In the genomic region with DNA sequence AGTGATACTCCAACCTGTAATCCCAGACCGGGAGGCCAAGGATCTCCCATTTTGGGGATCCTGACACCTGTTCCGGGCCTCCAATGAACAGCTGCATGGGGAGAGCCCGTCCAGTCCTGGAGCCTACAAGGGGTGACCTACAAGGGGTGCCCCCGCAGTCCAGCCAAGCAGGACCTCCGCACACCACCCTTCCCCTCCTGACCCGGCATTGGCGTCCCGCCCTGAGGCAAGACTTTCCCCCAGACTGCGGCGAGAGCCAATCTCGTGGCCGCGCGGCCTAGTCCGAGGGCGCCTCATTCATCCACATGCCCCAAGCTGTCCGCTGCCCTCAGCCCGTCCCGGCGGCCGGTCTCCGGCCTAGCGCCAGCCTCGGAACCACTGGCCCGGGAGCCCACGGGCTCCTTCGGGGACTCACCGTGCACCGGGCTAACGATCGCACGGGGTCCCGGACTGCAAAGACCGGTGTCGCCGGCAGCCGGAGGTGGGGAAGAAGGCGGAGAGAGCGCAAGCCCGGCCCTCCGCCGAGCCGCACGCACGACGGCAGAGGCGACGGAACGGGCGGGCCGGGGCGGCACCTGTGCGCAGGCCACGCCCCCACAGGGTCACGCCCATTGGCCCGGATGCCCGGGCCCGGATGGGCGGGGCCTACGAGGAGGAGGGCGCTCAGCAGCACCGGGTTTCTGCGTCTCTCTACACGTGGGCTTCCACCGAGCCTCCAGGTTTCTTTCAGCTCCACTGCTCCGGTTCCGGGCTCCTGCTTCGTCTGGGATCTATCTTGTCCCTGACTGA, we compare ENCODE assay signal across 8 mouse cellular contexts. TPM values are rescaled to one million over a fixed set of nuclear protein-coding genes. Genes with fewer than 3 reads are reported as not detected.
A peak's percentile ranks its signal among the peaks of the same experiment; 100 is the strongest.
DNase-seq lines count a peak whose midpoint lies in the region; ATAC-seq and TF ChIP-seq lines count a peak whose summit lies in the region.

No protein-coding gene starts in this region.

- H3K27me3 ChIP-seq in hindbrain, postnatal 0 days (ENCODE audit: insufficient read depth, low read length): no peaks in the 10 kb centered on the region

- intact Hi-C loops in gastrocnemius, adult 2 months (cut with DNase I): no loop called here
- intact Hi-C loops in left cerebral cortex, adult 2 months (cut with DNase I): loop anchor here (5.0 kb wide), 2 partner anchors 58 to 237 kb away; a partner anchor contains a TSS

- no peaks in the 10 kb centered on the region for H3K9me3 ChIP-seq in hindbrain, postnatal 0 days (ENCODE audit: low read length)

- DNase-seq in ZHBTc4 (ENCODE audit: low read depth, low spot score): peak; percentile 97
- peak; percentile 96 for DNase-seq in gastrocnemius, adult 2 months
- DNase-seq in hindbrain, postnatal 0 days (ENCODE audit: low spot score): peak; percentile 94
- peak; percentile 93 to 95 for DNase-seq in left cerebral cortex, adult 2 months (ENCODE audit: extremely low spot score in 1 of 2, low spot score in 2 of 2)
- DNase-seq in right cerebral cortex, adult 2 months (ENCODE audit: low spot score in 2 of 2): peak; percentile 87 to 90
- DNase-seq in urinary bladder, postnatal 14 days (ENCODE audit: low spot score): peak; percentile 92

- no peaks in the 10 kb centered on the region for H3K36me3 ChIP-seq in hindbrain, postnatal 0 days (ENCODE audit: insufficient read depth, low read length)

- peak overlapping the region; percentile 92 for H3K27ac ChIP-seq in gastrocnemius, adult 2 months
- no peak overlapping the region; the same call in 1 of the 2 replicates for H3K27ac ChIP-seq in hindbrain, postnatal 0 days
- peak overlapping the region; percentile 83 for H3K27ac ChIP-seq in left cerebral cortex, adult 2 months

- peak overlapping the region; percentile 96 for H3K4me2 ChIP-seq in hindbrain, postnatal 0 days (ENCODE audit: low read depth, low read length)

- TF ChIP-seq CTCF in gastrocnemius, adult 2 months (IDR thresholded peaks at IDR 0.05): no peak
- no peak for TF ChIP-seq CTCF in hindbrain, postnatal 0 days (IDR thresholded peaks at IDR 0.05; ENCODE audit: low read depth)
- TF ChIP-seq CTCF in left cerebral cortex, adult 2 months (IDR thresholded peaks at IDR 0.05): no peak

- peaks cover 10% of the 10 kb centered on the region for H3K4me1 ChIP-seq in hindbrain, postnatal 0 days (ENCODE audit: insufficient read depth, low read length)

- WGBS in hindbrain, postnatal 0 days: under 1% methylated on average over 61 of the region's 68 CpGs

- ATAC-seq in common myeloid progenitor, adult 5-6 weeks (replicated peaks; ENCODE audit: low read depth, poor library complexity, severe bottlenecking): peak; percentile 98
- peak; percentile 98 for ATAC-seq in hindbrain, postnatal 0 days
- ATAC-seq in megakaryocyte, adult 5-6 weeks (ENCODE audit: poor library complexity, severe bottlenecking): peak; percentile 99

- H3K4me3 ChIP-seq in gastrocnemius, adult 2 months: peak overlapping the region; percentile 89
- H3K4me3 ChIP-seq in hindbrain, postnatal 0 days (ENCODE audit: low read length): peak overlapping the region; percentile 84
- peak overlapping the region; percentile 96 for H3K4me3 ChIP-seq in left cerebral cortex, adult 2 months

- H3K9ac ChIP-seq in hindbrain, postnatal 0 days (replicated peaks; ENCODE audit: low read length): peak overlapping the region; percentile 79

RNA-seq across cellular contexts. Expression of a gene that starts 4.7 kb away (rescaled TPM):
- total RNA-seq in common myeloid progenitor, adult 5-6 weeks (2017): 117 and 127 TPM in 2 replicates
- 10 to 100 TPM; 49.3 to 58.1 TPM for total RNA-seq in gastrocnemius, adult 2 months (2021)
- total RNA-seq in hindbrain, postnatal 0 days (2014; rRNA removed): 39.7 and 49.9 TPM in 2 replicates
- polyA plus RNA-seq in hindbrain, postnatal 0 days (2015; fragmentation: Nextera tagmentation; extraction: Ambion mirVana): 102 and 105 TPM in 2 replicates
- 100 to 1,000 TPM in 1 of 2 experiments, 10 to 100 TPM in 1; 96.9 to 102 TPM for total RNA-seq in left cerebral cortex, adult 2 months (2021)
- total RNA-seq in megakaryocyte, adult 5-6 weeks (2015): 85.1 and 87.6 TPM in 2 replicates
- total RNA-seq in megakaryocyte, adult 5-6 weeks (2017): 82.6 and 89.2 TPM in 2 replicates

RNA-seq across cellular contexts. Expression of a gene that starts 57.7 kb away (rescaled TPM):
- 0.37 TPM in 1 of 2 replicates, not detected in the other for total RNA-seq in common myeloid progenitor, adult 5-6 weeks (2017)
- total RNA-seq in gastrocnemius, adult 2 months (2021): not detected
- total RNA-seq in hindbrain, postnatal 0 days (2014; rRNA removed): 1.7 and 3.8 TPM in 2 replicates
- 0.49 and 0.63 TPM in 2 replicates for polyA plus RNA-seq in hindbrain, postnatal 0 days (2015; fragmentation: Nextera tagmentation; extraction: Ambion mirVana)
- 1 to 10 TPM; 2.7 to 4.0 TPM for total RNA-seq in left cerebral cortex, adult 2 months (2021)
- not detected in 2 replicates for total RNA-seq in megakaryocyte, adult 5-6 weeks (2015)
- not detected in 2 replicates for total RNA-seq in megakaryocyte, adult 5-6 weeks (2017)
